Mouse (Mus musculus) small intestine, adult 2 months (tissue): ENCODE data around the gene Krtap8-1.

Experiments used
- CTCF ChIP-seq: fragments of 200-500 bp; IDR thresholded peaks from 2 replicates; pipeline ENCODE4 v1.5.1; 2012; ENCODE audit warnings: low read depth, mild to moderate bottlenecking, control low read depth, inconsistent platforms, low read length, moderate library complexity, mixed read lengths; ENCODE audit not compliant: insufficient replicate concordance, insufficient read length; ENCODE audit errors: extremely low read depth
- POLR2A ChIP-seq: fragments of 200-500 bp; IDR thresholded peaks from 2 replicates; pipeline ENCODE4 v1.6.1; 2012; ENCODE audit warnings: low read depth, mild to moderate bottlenecking, control low read depth, inconsistent platforms, low read length, moderate library complexity

DNA sequence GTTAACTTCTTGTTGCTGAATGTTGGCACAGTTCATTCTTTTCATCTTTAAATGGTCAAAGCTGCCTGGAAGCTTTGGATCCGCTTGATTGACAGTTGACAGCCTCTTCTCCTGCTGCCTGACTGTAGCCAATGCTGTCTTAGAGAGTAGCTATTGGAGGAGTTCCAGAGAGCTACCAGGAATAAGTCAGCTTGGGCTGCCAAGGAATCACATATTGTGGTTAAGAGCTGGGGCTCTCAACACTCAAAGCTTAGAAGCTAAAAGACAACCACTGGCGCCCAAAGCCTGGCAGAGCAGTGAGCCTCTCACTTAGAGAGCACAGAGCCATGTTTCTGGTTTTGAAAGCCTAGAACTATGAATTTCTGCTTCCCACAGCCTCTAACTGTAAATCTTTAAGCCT lies 32.8 kb upstream of the Krtap8-1 start:
- no peak for TF ChIP-seq CTCF
- no peak for TF ChIP-seq POLR2A
